Mouse (Mus musculus) c-Kit-positive CD71-positive TER-119-positive erythroid progenitor cells, embryonic 14.5 days (primary cell): Measurements from ENCODE around the gene BC107364.
A peak's percentile ranks its signal among the peaks of the same experiment; 100 is the strongest.
"Not testable (repeated sequence)": the region's sequence is repeated elsewhere in the genome, so short reads cannot be mapped to it uniquely, and the experiment has no call there.

Source experiments
- DNase-seq: peaks from one replicate; pipeline ENCODE4 v3.0.0-alpha.2; 2013; ENCODE audit warnings: low spot score

BC107364 gene

DNA sequence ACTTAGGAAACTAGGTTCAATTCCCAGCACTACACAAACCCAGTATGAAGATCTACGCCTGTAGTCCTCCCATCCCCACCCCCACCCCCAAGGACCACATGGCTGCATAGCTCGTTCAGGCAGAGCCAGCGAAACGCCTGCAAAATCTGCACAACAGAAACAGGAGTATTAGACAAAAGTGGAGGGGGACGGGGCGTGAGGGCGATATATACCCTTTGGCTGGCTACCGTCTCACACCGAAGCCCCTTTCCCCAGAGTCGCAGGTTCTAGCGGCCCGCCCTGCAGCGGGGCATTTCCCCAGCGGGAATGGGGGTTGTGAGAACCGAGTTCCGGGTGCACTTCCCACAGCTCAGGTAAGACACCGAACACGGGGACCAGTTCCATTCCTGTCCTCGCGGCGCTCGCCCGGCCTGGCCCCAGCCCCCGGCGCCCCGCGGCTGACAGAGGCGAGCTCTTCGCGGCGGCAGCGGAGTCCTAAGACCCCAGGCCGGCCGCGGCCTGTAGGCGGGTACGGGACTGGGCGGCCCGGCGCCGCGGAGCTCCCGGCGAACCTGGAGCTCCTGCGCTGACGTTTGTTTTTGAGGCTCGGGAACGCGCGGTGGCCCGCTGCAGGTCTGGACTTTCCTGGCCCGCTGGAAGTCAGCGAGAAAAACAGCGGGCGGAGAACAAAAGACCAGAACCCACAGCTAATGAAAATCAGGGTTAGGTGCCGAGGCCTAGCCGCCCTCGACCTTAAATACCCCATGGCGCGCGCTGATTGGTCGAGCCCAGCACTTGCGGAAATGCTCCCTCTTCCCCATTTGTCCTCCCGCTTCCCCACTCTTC, 37.8 kb downstream of the BC107364 start:
- DNase-seq = peak; percentile 88

- no peak for DNase-seq
Measured at GRCm38 (mm10) chr3:96413581-96414125, 38.5 kb downstream of the BC107364 start.

- DNase-seq = no peak
Measured at GRCm38 (mm10) chr3:96411821-96412220, 40.3 kb downstream of the BC107364 start.

DNA sequence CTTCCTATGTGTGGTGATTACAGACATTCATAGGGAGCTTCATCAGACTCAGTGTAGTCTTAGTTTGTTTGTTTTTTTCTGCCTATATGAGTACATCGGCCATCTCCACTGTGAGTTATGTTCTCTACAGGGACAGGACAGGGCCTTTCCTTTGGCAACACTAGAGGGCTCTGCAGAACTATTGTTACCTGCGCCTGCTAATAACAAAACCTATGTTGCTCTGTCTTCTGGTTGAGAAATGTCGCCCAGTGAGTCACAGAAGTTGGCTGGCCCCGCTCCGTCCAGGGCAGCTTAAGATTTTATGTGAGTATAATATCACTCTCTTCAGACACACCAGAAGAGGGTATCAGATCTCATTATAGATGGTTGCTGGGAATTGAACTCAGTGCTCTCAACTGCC, 41.1 kb downstream of the BC107364 start:
- no peak for DNase-seq

DNA sequence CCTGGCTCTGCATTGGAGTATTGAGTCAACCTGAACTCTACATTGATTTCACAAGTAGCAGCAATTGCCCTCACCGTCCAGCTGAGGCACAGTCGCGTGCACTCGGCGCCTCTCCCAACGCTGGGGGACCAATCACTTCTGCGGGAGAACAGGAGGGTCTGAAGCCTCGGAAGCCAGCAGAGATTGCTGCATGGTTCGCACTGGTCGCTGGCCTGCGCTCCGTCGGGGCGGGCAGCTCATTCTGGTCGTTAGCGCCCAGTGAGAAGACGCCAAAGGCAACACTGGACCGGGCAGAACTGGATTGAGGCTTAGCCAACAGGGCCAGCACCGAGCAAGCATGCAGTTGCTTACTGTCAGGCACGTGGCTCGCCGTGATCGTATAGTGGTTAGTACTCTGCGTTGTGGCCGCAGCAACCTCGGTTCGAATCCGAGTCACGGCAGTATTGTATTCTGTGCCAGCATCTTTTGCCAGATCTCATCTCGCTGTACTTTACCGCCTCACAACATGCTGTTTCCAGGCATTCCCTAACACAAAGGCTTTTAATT, 42.3 kb downstream of the BC107364 start:
- no peak for DNase-seq

- DNase-seq = not testable (repeated sequence)
Measured at GRCm38 (mm10) chr3:96408111-96408510, 44.0 kb downstream of the BC107364 start.

- DNase-seq = no peak
Measured at GRCm38 (mm10) chr3:96405541-96406503, 46.3 kb downstream of the BC107364 start.

DNA sequence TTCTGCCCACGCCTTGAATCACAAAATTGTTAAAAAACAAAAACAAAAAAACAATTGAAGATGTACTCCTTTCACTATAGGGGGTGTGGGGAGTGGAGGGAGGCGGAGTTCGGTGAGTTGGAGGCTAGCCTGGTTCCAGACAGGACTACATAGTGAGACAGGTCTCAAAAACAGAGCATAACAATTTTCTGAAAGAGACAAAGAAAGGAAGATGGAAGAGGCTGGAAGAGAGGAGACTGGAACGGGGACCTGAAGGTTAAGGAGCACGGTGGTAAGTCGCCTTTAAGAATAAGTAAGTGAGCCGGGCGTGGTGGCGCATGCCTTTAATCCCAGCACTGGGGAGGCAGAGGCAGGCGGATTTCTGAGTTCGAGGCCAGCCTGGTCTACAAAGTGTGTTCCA, 47.1 kb downstream of the BC107364 start:
- DNase-seq = no peak

DNA sequence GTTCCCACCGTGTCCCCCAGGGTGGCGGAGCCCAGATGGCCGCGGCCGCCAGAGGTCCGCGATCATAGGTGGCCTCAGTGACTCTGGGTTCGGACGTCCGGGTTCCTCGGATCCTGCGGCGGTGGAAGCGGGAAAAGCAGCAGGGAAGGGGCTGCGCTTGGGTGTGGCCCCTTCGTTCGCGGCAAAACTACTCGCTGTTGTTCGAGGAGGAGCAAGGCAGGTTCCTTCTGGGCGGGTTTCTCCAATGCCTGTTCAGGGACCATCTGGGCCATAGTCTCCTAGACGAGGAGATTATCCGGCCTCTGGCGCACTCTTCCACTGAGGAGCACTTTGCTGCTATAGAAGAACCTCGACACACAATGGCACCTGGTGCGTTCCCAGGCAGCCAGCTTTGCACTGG, 47.7 kb downstream of the BC107364 start:
- DNase-seq = no peak

- peak; percentile 49 for DNase-seq
Measured at GRCm38 (mm10) chr3:96403016-96403415, 49.1 kb downstream of the BC107364 start.

DNA sequence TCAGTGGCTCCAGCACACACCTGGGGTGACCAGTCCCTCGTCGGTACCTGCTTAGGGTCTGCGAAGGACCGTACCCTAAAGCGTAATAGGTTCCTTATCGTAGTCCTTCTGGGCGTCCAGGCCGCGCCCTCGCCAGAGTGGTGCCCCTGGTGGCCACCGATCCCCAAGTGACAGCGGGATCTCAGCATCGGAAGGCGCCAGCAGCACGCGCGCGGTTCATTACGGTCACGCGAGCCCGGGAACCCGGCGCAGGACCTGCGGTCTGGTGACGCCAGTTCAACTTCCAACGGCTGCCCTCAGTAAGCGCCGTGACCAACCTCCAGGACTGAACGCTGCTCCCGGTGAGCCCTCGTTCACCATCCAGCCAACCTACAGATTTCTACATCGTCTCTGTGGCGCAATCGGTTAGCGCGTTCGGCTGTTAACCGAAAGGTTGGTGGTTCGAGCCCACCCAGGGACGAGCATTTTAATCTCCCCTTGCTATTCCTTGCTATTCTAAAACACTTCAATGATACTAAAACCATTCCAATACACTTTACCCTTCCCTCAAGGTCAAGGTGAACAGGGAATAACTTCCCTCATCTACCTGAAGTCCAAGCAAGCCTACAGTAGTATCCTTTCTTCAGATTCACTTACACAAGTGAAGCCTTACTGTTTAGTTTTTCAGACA, 50.1 kb downstream of the BC107364 start:
- peak; percentile 74 for DNase-seq

DNA sequence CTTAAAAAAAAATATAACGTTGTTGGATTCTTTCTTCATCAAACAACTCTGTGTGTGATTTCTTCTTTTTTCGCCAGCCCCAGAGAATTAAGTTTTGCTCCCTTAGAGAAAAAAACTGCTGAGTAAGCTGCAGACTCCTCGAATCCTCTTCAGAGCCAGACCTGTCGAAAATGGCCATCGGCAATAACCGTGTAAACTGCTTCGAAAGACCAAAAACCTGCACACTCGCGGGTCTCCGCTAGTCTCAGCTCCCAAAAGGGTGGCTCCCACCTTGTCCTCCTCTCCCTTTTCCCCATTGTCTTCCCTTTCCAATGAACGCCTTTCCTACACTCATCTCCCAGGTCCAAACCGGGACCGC, 50.7 kb downstream of the BC107364 start:
- no peak for DNase-seq

- peak; percentile 65 for DNase-seq
Measured at GRCm38 (mm10) chr3:96398911-96399310, 53.2 kb downstream of the BC107364 start.

GRCm38 (mm10) chr3:96396857-96397256, 55.2 kb downstream of the BC107364 start:
- no peak for DNase-seq

DNA sequence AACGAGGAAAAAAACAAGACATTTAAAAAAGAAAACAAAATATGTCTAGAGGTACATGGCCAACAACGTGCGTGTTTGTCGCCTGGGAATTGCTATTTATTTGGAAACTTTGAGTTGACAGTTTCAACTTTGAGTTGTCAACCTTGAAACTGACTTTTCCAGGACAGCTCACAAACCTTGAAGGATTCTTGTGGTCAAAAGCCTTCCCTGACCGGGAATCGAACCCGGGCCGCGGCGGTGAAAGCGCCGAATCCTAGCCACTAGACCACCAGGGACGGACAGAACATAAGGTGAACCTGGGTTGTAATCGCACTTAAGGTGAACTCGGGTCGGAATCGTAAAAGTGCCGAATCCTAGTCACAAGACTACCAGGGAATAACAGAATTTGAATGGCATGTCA, 64.9 kb downstream of the BC107364 start:
- DNase-seq = not testable (repeated sequence)
